Comparison of ENCODE assay signal across 9 mouse cellular contexts in genomic region chr7:75780812-75781211, GRCm38 (mm10).
DNase-seq lines count a peak whose midpoint lies in the region; ATAC-seq and TF ChIP-seq lines count a peak whose summit lies in the region.
"Had no signal": no experiment of that assay in that cellular context is flagged by ENCODE, and none has a peak within 500 bp of the region (broad histone marks: within the 10 kb centered on the region; RNA-seq: fewer than 3 reads in every experiment).

No protein-coding gene starts in this region.

- peak; percentile 31 to 33 for DNase-seq in heart, adult 18-20 months
- DNase-seq in heart, adult 9 months (ENCODE audit: low spot score in 2 of 2): no peak
- peak; percentile 33 for DNase-seq in 416B (ENCODE audit: low read depth)
- DNase-seq in embryonic facial prominence, embryonic 14.5 days (ENCODE audit: low spot score): peak; percentile 27
- no peak for DNase-seq in limb, embryonic 14.5 days (ENCODE audit: low spot score)
- no peak for DNase-seq in cerebellum, adult 8-10 months
- DNase-seq in urinary bladder, postnatal 36 days (ENCODE audit: low spot score in 2 of 2): no peak
- DNase-seq in cerebellum, adult 11-12 months: no peak

- ATAC-seq in embryonic facial prominence, embryonic 14.5 days (ENCODE audit: low read depth): no peak
- no peak for ATAC-seq in limb, embryonic 14.5 days (ENCODE audit: low FRiP score, low read depth)
- ATAC-seq: Patski had no signal

- peak overlapping the region; percentile 61 for H3K4me3 ChIP-seq in embryonic facial prominence, embryonic 14.5 days (ENCODE audit: low read depth, low read length)
- H3K4me3 ChIP-seq in limb, embryonic 14.5 days (replicated peaks; ENCODE audit: low read length): peak overlapping the region; percentile 61

- TF ChIP-seq POLR2A in limb, embryonic 14.5 days (IDR thresholded peaks at IDR 0.05; ENCODE audit: borderline replicate concordance, extremely low read depth, insufficient read depth, insufficient read length): no peak

- H3K27ac ChIP-seq in embryonic facial prominence, embryonic 14.5 days (replicated peaks; ENCODE audit: low read depth, low read length): no peak overlapping the region
- no peak overlapping the region for H3K27ac ChIP-seq in limb, embryonic 14.5 days (replicated peaks; ENCODE audit: low read depth, low read length)

- H3K4me2 ChIP-seq in embryonic facial prominence, embryonic 14.5 days (ENCODE audit: low read depth, low read length): peak overlapping the region; percentile 61
- peak overlapping the region; percentile 53 for H3K4me2 ChIP-seq in limb, embryonic 14.5 days (replicated peaks; ENCODE audit: low read depth, low read length, severe bottlenecking)

- H3K36me3 ChIP-seq in embryonic facial prominence, embryonic 14.5 days (ENCODE audit: control insufficient read depth, insufficient read depth, low read length): peaks cover 33% of the 10 kb centered on the region
- H3K36me3 ChIP-seq in limb, embryonic 14.5 days (ENCODE audit: control insufficient read depth, insufficient read depth, low read length): peaks cover 19% of the 10 kb centered on the region

- 0 out of 2 replicates have a peak, but pooled peaks cover 5% of the 10 kb centered on the region for H3K4me1 ChIP-seq in embryonic facial prominence, embryonic 14.5 days (ENCODE audit: control insufficient read depth, insufficient read depth, low read length)
- peaks cover 5% of the 10 kb centered on the region; the same call in 1 of the 2 replicates for H3K4me1 ChIP-seq in limb, embryonic 14.5 days (ENCODE audit: control insufficient read depth, insufficient read depth, low read length)

- H3K27me3 ChIP-seq in embryonic facial prominence, embryonic 14.5 days (replicated peaks; ENCODE audit: control insufficient read depth, insufficient read depth, low read length): no peaks in the 10 kb centered on the region
- no peaks in the 10 kb centered on the region for H3K27me3 ChIP-seq in limb, embryonic 14.5 days (ENCODE audit: control insufficient read depth, insufficient read depth, low read length)
- H3K27me3 ChIP-seq: Patski had no signal

- H3K9ac ChIP-seq in embryonic facial prominence, embryonic 14.5 days (ENCODE audit: low read depth, low read length): no peak overlapping the region; the same call in 1 of the 2 replicates
- H3K9ac ChIP-seq in limb, embryonic 14.5 days (ENCODE audit: low read depth, low read length, severe bottlenecking): no peak overlapping the region

- H3K9me3 ChIP-seq in embryonic facial prominence, embryonic 14.5 days (ENCODE audit: control insufficient read depth, low read length): no peaks in the 10 kb centered on the region
- H3K9me3 ChIP-seq in limb, embryonic 14.5 days (ENCODE audit: control insufficient read depth, low read length): no peaks in the 10 kb centered on the region

- WGBS in embryonic facial prominence, embryonic 14.5 days: 22% methylated on average over 2 of the region's 5 CpGs
- 4% methylated on average over 1 of the region's 5 CpGs for WGBS in limb, embryonic 14.5 days

Comparison
In these comparisons a context has a peak if more than half of its experiments do, and no peak if none do; other contexts are left out.
1. DNase-seq: peak in heart, adult 18-20 months (2 of 2), 416B (single experiment) and embryonic facial prominence, embryonic 14.5 days (single experiment); none in heart, adult 9 months (0 of 2), limb, embryonic 14.5 days (single experiment), cerebellum, adult 8-10 months (single experiment), urinary bladder, postnatal 36 days (0 of 2) and cerebellum, adult 11-12 months (single experiment).